Mouse (Mus musculus): Measurements from ENCODE around the gene Ier5. TPM values are rescaled to one million over a fixed set of nuclear protein-coding genes. Genes with fewer than 3 reads are reported as not detected.

The Ier5 gene
- polyA plus RNA-seq, 1 experiment, result 18.8 TPM

GRCm38 (mm10) chr1:155082158-155082964 is 17.1 kb downstream of the Ier5 start:
- 15% methylated on average over 11 of the region's 11 CpGs for WGBS
- H3K4me1 ChIP-seq (ENCODE audit: control insufficient read depth, insufficient read depth, low read length), result no peaks in the 10 kb centered on the region; the same call in 1 of the 2 replicates

DNA sequence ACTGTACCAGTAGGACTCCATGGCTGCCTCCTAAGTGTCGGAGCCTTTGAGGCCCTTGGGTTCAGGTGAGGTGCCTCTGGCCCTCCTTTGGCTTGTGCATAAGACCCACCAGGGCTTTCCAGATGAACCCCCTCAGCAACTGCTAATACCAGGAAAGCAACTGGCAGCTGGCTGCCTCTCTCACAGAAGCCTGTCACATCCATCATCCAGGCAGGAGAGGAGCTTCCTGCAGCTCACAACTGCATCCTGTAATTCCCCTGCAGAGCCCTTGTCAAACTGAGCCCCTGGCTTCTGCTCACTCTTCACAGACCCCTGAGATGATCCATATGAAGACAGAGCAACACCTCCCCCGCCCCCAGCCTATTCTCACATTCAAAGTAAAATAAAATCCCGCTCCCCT is 21.8 kb downstream of the Ier5 start:
- Histone ChIP-seq H3K4me1 (ENCODE audit: control insufficient read depth, insufficient read depth, low read length) (peaks cover 8% of the 10 kb centered on the region; the same call in 1 of the 2 replicates), H3K4me3 (replicated peaks; ENCODE audit: control insufficient read depth, low read depth, low read length) (no peak overlapping the region), H3K27ac (ENCODE audit: control insufficient read depth, insufficient read depth, low read depth, low read length, poor library complexity) (no peak overlapping the region)
- WGBS, result 81% methylated on average over 3 of the region's 3 CpGs
- TF ChIP-seq POLR2A (IDR thresholded peaks at IDR 0.05; ENCODE audit: borderline replicate concordance, control insufficient read depth, low read depth, low read length), result no peak

More at GRCm38 (mm10) chr1:155082158-155082964, 17.1 kb downstream of the Ier5 start:
- TF ChIP-seq CTCF (IDR thresholded peaks at IDR 0.05; ENCODE audit: control insufficient read depth, insufficient read depth, low read length) (no peak), POLR2A (IDR thresholded peaks at IDR 0.05; ENCODE audit: borderline replicate concordance, control insufficient read depth, low read depth, low read length) (no peak)
- H3K4me3 ChIP-seq (replicated peaks; ENCODE audit: control insufficient read depth, low read depth, low read length), result no peak overlapping the region
- H3K27ac ChIP-seq (ENCODE audit: control insufficient read depth, insufficient read depth, low read depth, low read length, poor library complexity), result peak overlapping the region; percentile 66; the same call in 1 of the 2 replicates

DNA sequence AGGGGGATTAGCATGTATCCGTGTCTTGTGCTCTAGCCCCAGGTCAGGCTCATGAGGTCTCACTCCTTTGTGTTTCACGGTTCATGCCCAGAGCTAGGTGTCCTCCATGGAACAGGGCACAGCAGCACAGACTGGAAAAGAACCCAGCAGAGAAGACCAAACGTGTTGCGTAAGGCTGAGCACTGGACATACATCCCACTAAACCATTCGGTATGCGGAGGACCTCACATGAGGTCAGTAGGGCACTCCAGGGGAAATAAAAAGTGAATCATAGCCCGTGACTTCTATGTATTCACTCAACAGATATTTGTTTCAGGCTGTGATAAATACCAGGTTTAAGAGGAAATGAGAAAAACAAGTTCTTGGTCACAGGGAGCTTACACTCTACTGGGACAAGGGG is 23.6 kb downstream of the Ier5 start:
- Histone ChIP-seq H3K4me1 (ENCODE audit: control insufficient read depth, insufficient read depth, low read length) (peaks cover 10% of the 10 kb centered on the region), H3K27ac (ENCODE audit: control insufficient read depth, insufficient read depth, low read depth, low read length, poor library complexity) (no peak overlapping the region), H3K4me3 (replicated peaks; ENCODE audit: control insufficient read depth, low read depth, low read length) (no peak overlapping the region)
- 79% methylated on average over 7 of the region's 7 CpGs for WGBS
- TF ChIP-seq POLR2A (IDR thresholded peaks at IDR 0.05; ENCODE audit: borderline replicate concordance, control insufficient read depth, low read depth, low read length), result no peak
- TF ChIP-seq CTCF (IDR thresholded peaks at IDR 0.05; ENCODE audit: control insufficient read depth, insufficient read depth, low read length), result no peak

- H3K27ac ChIP-seq (ENCODE audit: control insufficient read depth, insufficient read depth, low read depth, low read length, poor library complexity), result peak overlapping the region; percentile 30; the same call in 1 of the 2 replicates
- H3K4me3 ChIP-seq (replicated peaks; ENCODE audit: control insufficient read depth, low read depth, low read length), result no peak overlapping the region
- WGBS, result 23% methylated on average over 7 of the region's 7 CpGs
- TF ChIP-seq CTCF (IDR thresholded peaks at IDR 0.05; ENCODE audit: control insufficient read depth, insufficient read depth, low read length), result no peak
- TF ChIP-seq POLR2A (IDR thresholded peaks at IDR 0.05; ENCODE audit: borderline replicate concordance, control insufficient read depth, low read depth, low read length), result no peak
- H3K4me1 ChIP-seq (ENCODE audit: control insufficient read depth, insufficient read depth, low read length), result peaks cover 11% of the 10 kb centered on the region
Measured at GRCm38 (mm10) chr1:155074856-155075255, 24.6 kb downstream of the Ier5 start.

GRCm38 (mm10) chr1:155073905-155074304 is 25.5 kb downstream of the Ier5 start:
- 78% methylated on average over 6 of the region's 6 CpGs for WGBS
- TF ChIP-seq POLR2A (IDR thresholded peaks at IDR 0.05; ENCODE audit: borderline replicate concordance, control insufficient read depth, low read depth, low read length) (no peak), CTCF (IDR thresholded peaks at IDR 0.05; ENCODE audit: control insufficient read depth, insufficient read depth, low read length) (no peak)
- H3K4me3 ChIP-seq (replicated peaks; ENCODE audit: control insufficient read depth, low read depth, low read length), result no peak overlapping the region
- no peak overlapping the region for H3K27ac ChIP-seq (ENCODE audit: control insufficient read depth, insufficient read depth, low read depth, low read length, poor library complexity)
- peaks cover 11% of the 10 kb centered on the region for H3K4me1 ChIP-seq (ENCODE audit: control insufficient read depth, insufficient read depth, low read length)

- H3K27ac ChIP-seq (ENCODE audit: control insufficient read depth, insufficient read depth, low read depth, low read length, poor library complexity), result no peak overlapping the region
- H3K4me3 ChIP-seq (replicated peaks; ENCODE audit: control insufficient read depth, low read depth, low read length), result no peak overlapping the region
- WGBS, result 84% methylated on average over 7 of the region's 7 CpGs
- no peak for TF ChIP-seq CTCF (IDR thresholded peaks at IDR 0.05; ENCODE audit: control insufficient read depth, insufficient read depth, low read length)
- TF ChIP-seq POLR2A (IDR thresholded peaks at IDR 0.05; ENCODE audit: borderline replicate concordance, control insufficient read depth, low read depth, low read length), result no peak
- H3K4me1 ChIP-seq (ENCODE audit: control insufficient read depth, insufficient read depth, low read length), result peaks cover 11% of the 10 kb centered on the region
Measured at GRCm38 (mm10) chr1:155073133-155073532, 26.3 kb downstream of the Ier5 start.

- 71% methylated on average over 7 of the region's 7 CpGs for WGBS
- Histone ChIP-seq H3K4me1 (ENCODE audit: control insufficient read depth, insufficient read depth, low read length) (peaks cover 14% of the 10 kb centered on the region), H3K4me3 (replicated peaks; ENCODE audit: control insufficient read depth, low read depth, low read length) (no peak overlapping the region), H3K27ac (ENCODE audit: control insufficient read depth, insufficient read depth, low read depth, low read length, poor library complexity) (peak overlapping the region; percentile 28; the same call in 1 of the 2 replicates)
- TF ChIP-seq CTCF (IDR thresholded peaks at IDR 0.05; ENCODE audit: control insufficient read depth, insufficient read depth, low read length) (no peak), POLR2A (IDR thresholded peaks at IDR 0.05; ENCODE audit: borderline replicate concordance, control insufficient read depth, low read depth, low read length) (no peak)
Measured at GRCm38 (mm10) chr1:155071287-155071876, 28.1 kb downstream of the Ier5 start.

DNA sequence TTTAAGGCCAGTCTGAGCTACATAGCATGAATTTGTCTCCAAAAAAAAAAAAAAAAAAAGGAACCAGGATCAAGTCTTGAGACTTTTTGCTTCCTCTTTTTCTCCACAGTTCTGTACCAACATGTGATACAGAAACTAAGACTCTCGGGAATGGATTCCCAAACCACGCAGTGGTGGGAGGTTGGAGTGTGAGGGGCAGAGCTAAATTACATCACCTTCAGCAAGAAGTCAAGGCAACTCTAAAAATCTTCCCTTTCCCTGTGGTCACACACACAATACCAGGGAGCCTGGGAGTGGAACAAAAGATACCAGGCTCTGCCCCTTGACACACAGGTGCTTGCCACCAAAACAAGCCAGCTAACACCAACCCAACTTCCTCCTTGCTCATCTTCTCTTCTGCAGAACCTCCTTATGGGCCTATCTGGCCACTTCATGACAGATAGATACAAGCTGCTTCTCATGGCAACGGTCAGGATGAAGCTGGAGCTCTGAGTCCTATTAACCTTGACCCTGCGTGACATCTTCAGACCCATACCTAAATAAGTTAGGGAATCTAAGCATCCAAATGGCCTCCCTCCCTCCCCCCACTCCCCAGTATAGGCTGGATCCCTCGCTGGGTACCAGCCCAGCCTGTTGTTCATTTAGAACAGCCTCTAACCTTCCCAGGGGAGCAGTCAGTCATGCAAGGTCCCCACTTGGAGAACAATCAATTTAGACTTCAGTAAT is 28.7 kb downstream of the Ier5 start:
- TF ChIP-seq POLR2A (IDR thresholded peaks at IDR 0.05; ENCODE audit: borderline replicate concordance, control insufficient read depth, low read depth, low read length) (no peak), CTCF (IDR thresholded peaks at IDR 0.05; ENCODE audit: control insufficient read depth, insufficient read depth, low read length) (no peak)
- 47% methylated on average over 5 of the region's 5 CpGs for WGBS
- peak overlapping the region; percentile 28 for H3K27ac ChIP-seq (ENCODE audit: control insufficient read depth, insufficient read depth, low read depth, low read length, poor library complexity)
- H3K4me3 ChIP-seq (replicated peaks; ENCODE audit: control insufficient read depth, low read depth, low read length), result no peak overlapping the region
- H3K4me1 ChIP-seq (ENCODE audit: control insufficient read depth, insufficient read depth, low read length), result peaks cover 20% of the 10 kb centered on the region

Measured in bone marrow, adult 2 months (tissue).